In the genomic region with DNA sequence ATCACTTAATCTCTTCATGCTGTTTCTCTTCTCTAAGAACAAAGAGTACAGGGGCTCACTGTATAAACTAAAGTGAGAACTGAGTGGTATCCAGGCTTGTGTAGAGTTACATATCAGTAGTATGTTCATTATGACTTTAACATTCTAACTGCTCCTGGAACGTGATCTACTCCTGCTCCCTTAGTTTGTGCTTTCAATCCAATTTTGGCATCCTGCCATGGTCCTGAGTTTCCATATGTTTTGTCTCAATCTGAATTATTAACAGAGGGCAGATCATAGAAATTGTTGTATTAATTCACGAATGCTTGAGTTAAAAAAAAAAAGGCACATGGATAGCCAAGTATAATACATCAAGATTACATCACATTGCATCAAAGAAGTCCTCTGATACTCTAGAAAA, we compare ENCODE assay signal across 24 mouse cellular contexts.
A peak's percentile ranks its signal among the peaks of the same experiment; 100 is the strongest.
DNase-seq lines count a peak whose midpoint lies in the region; ATAC-seq and TF ChIP-seq lines count a peak whose summit lies in the region.
"Had no signal": no experiment of that assay in that cellular context is flagged by ENCODE, and none has a peak within 500 bp of the region (broad histone marks: within the 10 kb centered on the region; RNA-seq: fewer than 3 reads in every experiment).

No protein-coding gene starts in this region.

- H3K27ac ChIP-seq in kidney, postnatal 0 days = no peak overlapping the region
- H3K27ac ChIP-seq in lung, embryonic 15.5 days = no peak overlapping the region
- no peak overlapping the region for H3K27ac ChIP-seq in stomach, embryonic 14.5 days (ENCODE audit: low read length)
- H3K27ac ChIP-seq in stomach, postnatal 0 days (replicated peaks) = no peak overlapping the region
- no peak overlapping the region for H3K27ac ChIP-seq in intestine, embryonic 15.5 days
- H3K27ac ChIP-seq: embryonic facial prominence, embryonic 12.5 days; forebrain, embryonic 12.5 days; heart, adult 2 months; heart, embryonic 15.5 days; hindbrain, embryonic 13.5 days; hindbrain, postnatal 0 days had no signal

- no peak for TF ChIP-seq CTCF in kidney, postnatal 0 days (IDR thresholded peaks at IDR 0.05; ENCODE audit: low read depth)
- TF ChIP-seq CTCF in stomach, postnatal 0 days (IDR thresholded peaks at IDR 0.05; ENCODE audit: low read depth) = no peak

- peak; percentile 31 for DNase-seq in kidney, postnatal 0 days (ENCODE audit: low spot score)
- DNase-seq in kidney, adult 9 months = no peak
- DNase-seq in lung, adult 18-20 months = no peak
- no peak for DNase-seq in stomach, postnatal 0 days (ENCODE audit: low spot score)
- DNase-seq: adrenal gland, postnatal 10 days; B cell, adult 2 months; cerebellum, adult 11 months; cerebellum, adult 8-10 months; embryo, embryonic 11 days; gastrocnemius, postnatal 14 days; heart, adult 2 months; heart, postnatal 14 days had no signal

- H3K9ac ChIP-seq in kidney, postnatal 0 days (ENCODE audit: low read depth, low read length) = no peak overlapping the region
- H3K9ac ChIP-seq in lung, embryonic 15.5 days = no peak overlapping the region
- no peak overlapping the region for H3K9ac ChIP-seq in stomach, embryonic 14.5 days (replicated peaks; ENCODE audit: low read depth, low read length)
- no peak overlapping the region for H3K9ac ChIP-seq in stomach, postnatal 0 days (ENCODE audit: low read length)
- no peak overlapping the region for H3K9ac ChIP-seq in intestine, embryonic 15.5 days
- H3K9ac ChIP-seq: embryonic facial prominence, embryonic 12.5 days; forebrain, embryonic 12.5 days; heart, embryonic 15.5 days; hindbrain, embryonic 13.5 days had no signal

- no peaks in the 10 kb centered on the region for H3K9me3 ChIP-seq in kidney, postnatal 0 days (replicated peaks; ENCODE audit: low read length)
- H3K9me3 ChIP-seq in lung, embryonic 15.5 days = no peaks in the 10 kb centered on the region
- no peaks in the 10 kb centered on the region for H3K9me3 ChIP-seq in stomach, embryonic 14.5 days (ENCODE audit: control insufficient read depth, low read depth, low read length)
- no peaks in the 10 kb centered on the region for H3K9me3 ChIP-seq in stomach, postnatal 0 days (ENCODE audit: control insufficient read depth, low read length)
- no peaks in the 10 kb centered on the region for H3K9me3 ChIP-seq in intestine, embryonic 15.5 days
- H3K9me3 ChIP-seq: embryonic facial prominence, embryonic 12.5 days; forebrain, embryonic 12.5 days; G1E; heart, embryonic 15.5 days; hindbrain, embryonic 13.5 days had no signal

- no peaks in the 10 kb centered on the region for H3K4me1 ChIP-seq in kidney, postnatal 0 days (replicated peaks; ENCODE audit: insufficient read depth, low read length)
- H3K4me1 ChIP-seq in lung, embryonic 15.5 days = no peaks in the 10 kb centered on the region
- no peaks in the 10 kb centered on the region for H3K4me1 ChIP-seq in stomach, embryonic 14.5 days (ENCODE audit: control insufficient read depth, insufficient read depth, low read length)
- H3K4me1 ChIP-seq in stomach, postnatal 0 days (replicated peaks; ENCODE audit: control insufficient read depth, insufficient read depth) = no peaks in the 10 kb centered on the region
- no peaks in the 10 kb centered on the region for H3K4me1 ChIP-seq in intestine, embryonic 15.5 days (replicated peaks)
- H3K4me1 ChIP-seq: embryonic facial prominence, embryonic 12.5 days; forebrain, embryonic 12.5 days; heart, embryonic 15.5 days; hindbrain, embryonic 13.5 days had no signal

- ATAC-seq in kidney, postnatal 0 days (replicated peaks; ENCODE audit: low FRiP score, low read depth) = no peak
- peak; percentile 39; the same call in 1 of the 2 replicates for ATAC-seq in lung, embryonic 15.5 days (ENCODE audit: borderline replicate concordance, extremely low read depth, low FRiP score, low TSS enrichment)
- peak; percentile 33; the same call in 1 of the 2 replicates for ATAC-seq in stomach, embryonic 14.5 days (ENCODE audit: insufficient number of reproducible peaks, insufficient read depth, low FRiP score, low read depth)
- ATAC-seq in stomach, postnatal 0 days (ENCODE audit: low FRiP score, low TSS enrichment) = no peak
- ATAC-seq in intestine, embryonic 15.5 days = no peak
- ATAC-seq: CD4-positive, CD25-positive, alpha-beta regulatory T cell, adult 4 months; forebrain, embryonic 16.5 days; hindbrain, postnatal 0 days had no signal

- no peak overlapping the region for H3K4me3 ChIP-seq in kidney, postnatal 0 days (replicated peaks; ENCODE audit: low read depth, low read length)
- no peak overlapping the region for H3K4me3 ChIP-seq in lung, embryonic 15.5 days
- H3K4me3 ChIP-seq in stomach, embryonic 14.5 days (ENCODE audit: low read depth, low read length) = no peak overlapping the region
- H3K4me3 ChIP-seq in stomach, postnatal 0 days (ENCODE audit: low read depth, low read length) = no peak overlapping the region
- H3K4me3 ChIP-seq in intestine, embryonic 15.5 days (replicated peaks) = no peak overlapping the region
- H3K4me3 ChIP-seq: embryonic facial prominence, embryonic 12.5 days; forebrain, embryonic 12.5 days; heart, adult 2 months; heart, embryonic 15.5 days; hindbrain, embryonic 13.5 days had no signal

- no peak overlapping the region for H3K4me2 ChIP-seq in kidney, postnatal 0 days (ENCODE audit: low read length)
- H3K4me2 ChIP-seq in lung, embryonic 15.5 days = no peak overlapping the region
- no peak overlapping the region for H3K4me2 ChIP-seq in stomach, embryonic 14.5 days (replicated peaks; ENCODE audit: low read depth, low read length)
- H3K4me2 ChIP-seq in stomach, postnatal 0 days (replicated peaks; ENCODE audit: low read depth) = no peak overlapping the region
- no peak overlapping the region for H3K4me2 ChIP-seq in intestine, embryonic 15.5 days (replicated peaks)
- H3K4me2 ChIP-seq: embryonic facial prominence, embryonic 12.5 days; forebrain, embryonic 12.5 days; heart, embryonic 11.5 days; heart, embryonic 15.5 days; hindbrain, embryonic 13.5 days had no signal

- no peak for TF ChIP-seq EP300 in stomach, postnatal 0 days (optimal IDR thresholded peaks at IDR 0.05)

- 39% methylated on average over 2 of the region's 2 CpGs for WGBS in kidney, postnatal 0 days
- 33% methylated on average over 2 of the region's 2 CpGs for WGBS in lung, embryonic 15.5 days
- 24% methylated on average over 2 of the region's 2 CpGs for WGBS in stomach, embryonic 14.5 days
- 20% methylated on average over 2 of the region's 2 CpGs for WGBS in stomach, postnatal 0 days
- WGBS in intestine, embryonic 15.5 days = 33% methylated on average over 2 of the region's 2 CpGs

- H3K36me3 ChIP-seq in kidney, postnatal 0 days (ENCODE audit: insufficient read depth, low read length) = no peaks in the 10 kb centered on the region
- no peaks in the 10 kb centered on the region for H3K36me3 ChIP-seq in lung, embryonic 15.5 days
- no peaks in the 10 kb centered on the region for H3K36me3 ChIP-seq in stomach, embryonic 14.5 days (ENCODE audit: control insufficient read depth, insufficient read depth, low read length)
- H3K36me3 ChIP-seq in stomach, postnatal 0 days (ENCODE audit: control insufficient read depth, insufficient read depth, low read length) = no peaks in the 10 kb centered on the region
- H3K36me3 ChIP-seq in intestine, embryonic 15.5 days = no peaks in the 10 kb centered on the region
- H3K36me3 ChIP-seq: embryonic facial prominence, embryonic 12.5 days; forebrain, embryonic 12.5 days; G1E; heart, embryonic 15.5 days; hindbrain, embryonic 13.5 days had no signal

- H3K27me3 ChIP-seq in kidney, postnatal 0 days (ENCODE audit: insufficient read depth, low read length) = no peaks in the 10 kb centered on the region
- no peaks in the 10 kb centered on the region for H3K27me3 ChIP-seq in lung, embryonic 15.5 days
- no peaks in the 10 kb centered on the region for H3K27me3 ChIP-seq in stomach, embryonic 14.5 days (ENCODE audit: control insufficient read depth, insufficient read depth, low read length)
- no peaks in the 10 kb centered on the region for H3K27me3 ChIP-seq in stomach, postnatal 0 days (ENCODE audit: control insufficient read depth, insufficient read depth, low read length)
- no peaks in the 10 kb centered on the region for H3K27me3 ChIP-seq in intestine, embryonic 15.5 days (replicated peaks)
- H3K27me3 ChIP-seq: embryonic facial prominence, embryonic 12.5 days; forebrain, embryonic 12.5 days; heart, embryonic 15.5 days; hindbrain, embryonic 13.5 days had no signal

Comparison
In these comparisons a context has a peak if more than half of its experiments do, and no peak if none do; other contexts are left out.
1. ATAC-seq: peak in lung, embryonic 15.5 days (single experiment) and stomach, embryonic 14.5 days (single experiment); none in kidney, postnatal 0 days (single experiment), stomach, postnatal 0 days (single experiment) and intestine, embryonic 15.5 days (single experiment).